ENCODE assay signal across 8 mouse cellular contexts in genomic region chr5:24100106-24100809, GRCm38 (mm10). TPM values are rescaled to one million over a fixed set of nuclear protein-coding genes. Genes with fewer than 3 reads are reported as not detected.
DNase-seq lines count a peak whose midpoint lies in the region; ATAC-seq and TF ChIP-seq lines count a peak whose summit lies in the region.

Gene Klhl7 (plus strand): TSS chr5:24100605.

- peak within 1 kb of the TSS; percentile 79 for H3K4me3 ChIP-seq in hindbrain, embryonic 13.5 days

- WGBS in hindbrain, embryonic 13.5 days, result under 1% methylated on average over 47 of the region's 47 CpGs

- CTCF ChIA-PET in Patski (lab: Charles Lee), result interaction anchor here (1.8 kb wide), 1 partner anchor 11 kb away, joined by 8 read pairs; no protein-coding TSS in a partner anchor

- peak within 1 kb of the TSS; percentile 65 for H3K4me2 ChIP-seq in hindbrain, embryonic 13.5 days

- DNase-seq in Patski (ENCODE audit: low read depth, low spot score), result peak; percentile 42
- peak; percentile 96 for DNase-seq in cerebellum, postnatal 10 days
- DNase-seq in frontal cortex, postnatal 14 days (ENCODE audit: low spot score in 2 of 2), result peak; percentile 79 to 82
- DNase-seq in left cerebral cortex, adult 11 months (ENCODE audit: low spot score), result peak; percentile 79
- peak; percentile 87 to 88 for DNase-seq in lung, postnatal 4 days
- peak; percentile 89 for DNase-seq in retina, postnatal 7 days (ENCODE audit: low read depth, low spot score)
- DNase-seq in urinary bladder, adult 2 months (ENCODE audit: low spot score), result peak; percentile 74

- peak; percentile 72 for ATAC-seq in Patski
- peak; percentile 95 for ATAC-seq in hindbrain, embryonic 13.5 days (ENCODE audit: low FRiP score)

- TF ChIP-seq CTCF in Patski (IDR thresholded peaks at IDR 0.05), result no peak

- peaks cover 30% of the 10 kb centered on the region for H3K4me1 ChIP-seq in hindbrain, embryonic 13.5 days (replicated peaks)

- H3K9ac ChIP-seq in hindbrain, embryonic 13.5 days, result peak within 1 kb of the TSS; percentile 91

- H3K27me3 ChIP-seq in Patski, result no peaks in the 10 kb centered on the region
- H3K27me3 ChIP-seq in hindbrain, embryonic 13.5 days, result no peaks in the 10 kb centered on the region

- H3K27ac ChIP-seq in hindbrain, embryonic 13.5 days, result peak within 1 kb of the TSS; percentile 98

- H3K36me3 ChIP-seq in hindbrain, embryonic 13.5 days, result no peaks in the 10 kb centered on the region

- in situ Hi-C loops in Patski (cut with MboI; ENCODE audit: low pct_unique_long_range_greater_than_20kb), result no loop called here

- no peaks in the 10 kb centered on the region for H3K9me3 ChIP-seq in hindbrain, embryonic 13.5 days

- POLR2A ChIA-PET in Patski (lab: Charles Lee), result interaction anchor here (0.6 to 1.1 kb wide), 2 partner anchors 63 to 64 kb away, joined by 3 to 5 read pairs; partner anchors contain the start of gene Nupl2

RNA-seq across cellular contexts. Expression of gene Klhl7, which starts in this region (rescaled TPM):
- 40.1 TPM for polyA plus RNA-seq in Patski (2021)
- 153 and 158 TPM in 2 replicates for polyA plus RNA-seq in hindbrain, embryonic 13.5 days (2015; fragmentation: Nextera tagmentation; extraction: Ambion mirVana)
- polyA plus RNA-seq in urinary bladder, adult 2 months (2012; rRNA removed), result 30.1 and 30.8 TPM in 2 replicates

Comparison
In these comparisons a context has a peak if more than half of its experiments do, and no peak if none do; other contexts are left out.
1. Peak in every context shown above with its lines: DNase-seq, ATAC-seq, H3K4me3 ChIP-seq and H3K27ac ChIP-seq.
2. DNase-seq: peak in every context shown above with its lines; median percentile 96 in cerebellum, postnatal 10 days; 89 in retina, postnatal 7 days; 88 in lung, postnatal 4 days; 80 in frontal cortex, postnatal 14 days; 79 in left cerebral cortex, adult 11 months; 74 in urinary bladder, adult 2 months; 42 in Patski.